Mouse (Mus musculus) intestine, embryonic 16.5 days (tissue): ENCODE results near the gene Smg7. TPM values are rescaled to one million over a fixed set of nuclear protein-coding genes. Genes with fewer than 3 reads are reported as not detected.

Experiments
- ATAC-seq: fragments of 200-750 bp; cut with Nextera tagmentation; 2 replicates; pipeline ENCODE4 v1.8.0; 2017; ENCODE audit warnings: moderate TSS enrichment, moderate library complexity
- H3K27ac ChIP-seq: fragments of 300-500 bp; sonication (generic); 2 replicates; pipeline ENCODE4 v1.5.1; 2014; ENCODE audit warnings: mild to moderate bottlenecking, low read length
- H3K27me3 ChIP-seq: fragments of 300-500 bp; sonication (generic); replicated peaks from 2 replicates; pipeline ENCODE4 v1.6.1; 2014; ENCODE audit warnings: low read length, control low read depth, mixed read lengths; ENCODE audit not compliant: control insufficient read depth, insufficient read depth
- H3K36me3 ChIP-seq: fragments of 300-500 bp; sonication (generic); 2 replicates; pipeline ENCODE4 v1.6.1; 2014; ENCODE audit warnings: low read length, control low read depth; ENCODE audit not compliant: control insufficient read depth, insufficient read depth
- H3K4me1 ChIP-seq: fragments of 300-500 bp; sonication (generic); 2 replicates; pipeline ENCODE4 v1.6.1; 2014; ENCODE audit warnings: low read length, control low read depth, mixed read lengths; ENCODE audit not compliant: control insufficient read depth, insufficient read depth
- H3K4me2 ChIP-seq: fragments of 300-500 bp; sonication (generic); 2 replicates; pipeline ENCODE4 v1.6.1; 2014; ENCODE audit warnings: low read depth, low read length, control low read depth
- H3K4me3 ChIP-seq: fragments of 300-500 bp; sonication (generic); 2 replicates; pipeline ENCODE4 v1.5.1; 2014; ENCODE audit warnings: mild to moderate bottlenecking, low read length
- H3K9ac ChIP-seq: fragments of 300-500 bp; sonication (generic); 2 replicates; pipeline ENCODE4 v1.6.1; 2014; ENCODE audit warnings: low read depth, low read length
- H3K9me3 ChIP-seq: fragments of 300-500 bp; sonication (generic); 2 replicates; pipeline ENCODE4 v1.6.1; 2016; ENCODE audit warnings: low read length, control low read depth; ENCODE audit not compliant: control insufficient read depth
- WGBS: fragments of 180-500 bp; shearing (Covaris S2); extraction: QIAGEN DNeasy Blood & Tissue Kit; methylation state at CpG from one replicate; pipeline ENCODE4 v1.1.7; 2014; 5-methylcytosine and 5-hydroxymethylcytosine counted together
- polyA plus RNA-seq: library from polyadenylated mRNA; unstranded; fragments of >200 nt; fragmentation: Nextera tagmentation; extraction: Ambion mirVana; gene quantifications from 2 replicates; pipeline ENCODE4 v1.2.1, GENCODE M21; 2015

Gene Smg7
- polyA plus RNA-seq, 1 experiment from 2014 or later, result 17.8 TPM

DNA sequence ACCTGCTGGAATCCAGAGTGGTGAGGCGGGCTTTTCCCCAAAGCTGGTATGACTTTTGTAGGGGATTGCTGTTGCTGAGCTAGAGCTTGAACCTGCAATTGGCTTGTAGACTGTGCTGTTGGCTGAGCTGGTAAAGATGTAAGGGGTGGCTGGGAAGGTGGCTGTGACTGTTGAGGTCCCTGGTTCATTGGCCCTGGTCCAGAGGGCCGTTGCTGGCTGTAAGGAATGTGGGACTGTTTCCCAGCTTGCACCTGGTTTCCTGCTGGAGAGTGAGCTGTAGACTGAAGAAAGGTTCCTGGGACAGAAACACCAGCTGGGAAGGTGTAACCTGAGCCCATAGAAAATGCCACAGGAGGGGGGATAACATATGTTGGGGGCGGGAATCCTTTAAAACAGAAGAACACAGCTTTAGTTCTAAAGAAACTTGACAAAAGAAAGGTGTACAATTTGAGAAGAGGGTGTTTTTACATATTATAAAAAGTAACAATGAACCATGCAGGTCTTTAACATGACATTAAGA is 57.2 kb downstream of the Smg7 start:
- no peak for ATAC-seq
- Histone ChIP-seq H3K9ac (no peak overlapping the region), H3K4me2 (no peak overlapping the region), H3K4me3 (no peak overlapping the region), H3K27me3 (no peaks in the 10 kb centered on the region), H3K4me1 (no peaks in the 10 kb centered on the region), H3K9me3 (no peaks in the 10 kb centered on the region), H3K27ac (no peak overlapping the region), H3K36me3 (peaks cover 12% of the 10 kb centered on the region)
- 73% methylated on average over 3 of the region's 3 CpGs for WGBS

DNA sequence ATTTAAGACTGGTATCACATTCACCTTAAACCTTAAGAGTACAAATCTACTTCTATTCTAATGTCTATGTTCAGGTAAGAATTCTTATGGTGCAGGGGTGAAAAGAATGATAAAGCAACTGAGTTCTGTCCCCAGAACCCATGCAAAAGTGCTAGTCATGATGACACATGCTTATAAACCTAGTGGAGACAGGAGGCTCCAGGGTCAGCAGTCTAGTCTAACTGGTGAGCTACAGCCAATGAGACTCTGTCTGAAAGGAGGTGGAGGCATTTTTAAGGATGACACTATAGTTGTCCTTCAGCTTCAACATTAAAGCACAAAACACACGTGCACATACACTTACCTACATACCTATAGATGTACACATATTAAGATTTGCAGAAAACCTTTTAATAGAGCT is 57.8 kb downstream of the Smg7 start:
- Histone ChIP-seq H3K4me1 (no peaks in the 10 kb centered on the region), H3K36me3 (peaks cover 16% of the 10 kb centered on the region), H3K4me2 (no peak overlapping the region), H3K9me3 (no peaks in the 10 kb centered on the region), H3K9ac (no peak overlapping the region), H3K4me3 (no peak overlapping the region), H3K27ac (no peak overlapping the region), H3K27me3 (no peaks in the 10 kb centered on the region)
- ATAC-seq, result no peak
- whole genome bisulfite sequencing, result 81% methylated on average over 1 of the region's 1 CpGs

DNA sequence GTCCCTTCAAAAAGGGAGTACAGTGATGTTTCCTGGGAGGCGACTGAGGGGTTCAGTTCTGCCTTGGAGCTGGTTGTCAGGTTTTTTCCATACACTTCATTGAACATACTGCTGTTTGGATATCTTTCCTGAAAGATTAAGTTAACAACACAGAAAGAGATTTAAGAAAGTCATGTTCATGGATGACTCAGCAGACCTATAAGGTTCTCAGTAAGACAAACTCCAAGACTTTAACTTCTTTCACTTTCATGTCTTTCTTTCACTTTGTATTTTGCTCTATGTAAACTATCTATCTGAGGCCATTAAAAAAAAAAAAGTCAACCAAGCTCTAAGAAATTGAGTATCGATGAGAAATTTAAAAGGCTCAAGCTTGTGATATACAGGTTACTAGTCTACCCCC is 61.4 kb downstream of the Smg7 start:
- H3K36me3 ChIP-seq, result peaks cover 19% of the 10 kb centered on the region
- WGBS, result 98% methylated on average over 2 of the region's 2 CpGs

DNA sequence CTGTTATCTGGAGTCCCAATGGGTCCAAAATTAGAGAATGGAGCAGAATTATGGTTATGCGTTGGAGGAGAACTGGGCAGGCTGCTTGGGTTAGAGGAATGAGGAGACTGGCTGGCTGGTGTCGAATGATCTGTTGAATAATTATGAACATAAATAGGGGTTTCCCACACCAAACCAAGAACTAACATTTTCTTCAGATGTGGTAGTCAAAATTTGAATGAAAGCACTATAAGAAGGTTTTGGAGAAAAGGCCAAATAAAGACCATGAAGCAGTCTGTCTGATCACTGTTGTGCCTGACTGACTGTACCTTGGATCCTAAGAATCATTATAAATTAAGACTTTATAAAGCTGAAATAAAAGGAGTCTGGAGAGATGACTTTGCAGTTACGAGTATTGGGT is 62.1 kb downstream of the Smg7 start:
- 95% methylated on average over 3 of the region's 3 CpGs for WGBS
- no peak for ATAC-seq
- no peak overlapping the region for H3K9ac ChIP-seq
- H3K9me3 ChIP-seq, result no peaks in the 10 kb centered on the region
- no peaks in the 10 kb centered on the region for H3K27me3 ChIP-seq
- H3K4me2 ChIP-seq, result no peak overlapping the region
- H3K27ac ChIP-seq, result no peak overlapping the region
- no peaks in the 10 kb centered on the region for H3K4me1 ChIP-seq
- no peak overlapping the region for H3K4me3 ChIP-seq
- H3K36me3 ChIP-seq, result peaks cover 19% of the 10 kb centered on the region

More for the DNA sequence above, 61.4 kb downstream of the Smg7 start:
- no peaks in the 10 kb centered on the region for H3K9me3 ChIP-seq
- H3K4me1 ChIP-seq, result no peaks in the 10 kb centered on the region
- ATAC-seq, result no peak
- H3K4me3 ChIP-seq, result no peak overlapping the region
- no peaks in the 10 kb centered on the region for H3K27me3 ChIP-seq
- H3K27ac ChIP-seq, result no peak overlapping the region
- no peak overlapping the region for H3K9ac ChIP-seq
- H3K4me2 ChIP-seq, result no peak overlapping the region

DNA sequence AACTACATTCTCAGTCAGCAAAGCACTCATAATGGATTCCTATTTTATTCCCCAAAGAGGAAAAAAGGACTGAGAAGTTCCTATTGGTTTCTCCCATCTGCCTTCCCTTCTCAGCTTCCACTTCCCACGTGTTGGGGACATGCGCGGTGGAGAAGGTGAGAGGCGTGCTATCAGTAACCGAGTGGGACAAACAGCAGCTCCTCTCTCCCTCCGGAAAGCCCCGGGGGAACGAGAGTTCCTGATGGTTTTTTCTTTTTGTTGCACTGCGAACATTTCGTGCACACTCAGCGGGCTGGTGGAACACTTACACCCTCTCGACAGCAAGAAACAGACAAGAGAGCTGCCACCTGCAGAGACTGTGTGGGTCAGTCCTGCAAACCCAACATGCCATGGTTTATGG is 63.6 kb downstream of the Smg7 start:
- no peaks in the 10 kb centered on the region for H3K27me3 ChIP-seq
- no peak for ATAC-seq
- no peak overlapping the region for H3K9ac ChIP-seq
- H3K4me3 ChIP-seq, result no peak overlapping the region
- no peaks in the 10 kb centered on the region for H3K4me1 ChIP-seq
- H3K9me3 ChIP-seq, result no peaks in the 10 kb centered on the region
- H3K36me3 ChIP-seq, result peaks cover 17% of the 10 kb centered on the region
- 91% methylated on average over 12 of the region's 12 CpGs for WGBS
- no peak overlapping the region for H3K4me2 ChIP-seq
- no peak overlapping the region for H3K27ac ChIP-seq

DNA sequence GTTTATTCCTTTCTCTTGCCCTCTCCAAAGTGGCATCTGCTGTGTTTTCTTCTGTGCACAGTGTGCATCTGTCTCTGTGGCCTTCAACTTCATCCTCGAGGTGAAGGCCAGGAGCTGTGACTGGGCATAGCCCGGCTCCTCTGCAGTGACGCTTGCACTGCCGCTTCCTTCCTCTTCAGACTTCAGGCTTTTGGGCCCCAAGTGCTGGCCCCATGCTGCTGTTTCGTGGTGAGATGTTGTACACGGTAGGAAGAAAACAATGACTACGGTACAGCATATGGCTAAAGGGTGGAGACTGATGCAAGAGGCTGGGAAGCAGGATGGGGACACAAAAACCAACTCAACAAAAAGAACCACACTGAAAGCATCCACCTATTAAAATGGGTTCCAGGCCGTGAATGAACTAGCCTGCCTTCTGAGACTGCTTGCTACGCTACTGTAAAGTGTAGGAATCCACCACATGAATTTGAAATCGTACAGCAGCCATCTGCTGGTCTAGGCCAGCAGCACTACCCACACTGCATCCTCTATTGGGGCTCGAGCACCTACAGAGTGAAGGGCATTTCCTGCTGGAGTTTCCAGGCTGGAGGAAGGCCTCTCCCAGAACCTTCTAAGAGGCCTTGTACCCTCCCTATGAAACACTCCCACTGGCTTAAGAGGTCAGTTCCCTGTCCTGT is 64.3 kb downstream of the Smg7 start:
- Histone ChIP-seq H3K9ac (no peak overlapping the region), H3K27me3 (no peaks in the 10 kb centered on the region), H3K36me3 (peaks cover 17% of the 10 kb centered on the region), H3K27ac (no peak overlapping the region), H3K9me3 (no peaks in the 10 kb centered on the region), H3K4me2 (no peak overlapping the region), H3K4me3 (no peak overlapping the region), H3K4me1 (no peaks in the 10 kb centered on the region)
- no peak for ATAC-seq
- 84% methylated on average over 11 of the region's 11 CpGs for WGBS

DNA sequence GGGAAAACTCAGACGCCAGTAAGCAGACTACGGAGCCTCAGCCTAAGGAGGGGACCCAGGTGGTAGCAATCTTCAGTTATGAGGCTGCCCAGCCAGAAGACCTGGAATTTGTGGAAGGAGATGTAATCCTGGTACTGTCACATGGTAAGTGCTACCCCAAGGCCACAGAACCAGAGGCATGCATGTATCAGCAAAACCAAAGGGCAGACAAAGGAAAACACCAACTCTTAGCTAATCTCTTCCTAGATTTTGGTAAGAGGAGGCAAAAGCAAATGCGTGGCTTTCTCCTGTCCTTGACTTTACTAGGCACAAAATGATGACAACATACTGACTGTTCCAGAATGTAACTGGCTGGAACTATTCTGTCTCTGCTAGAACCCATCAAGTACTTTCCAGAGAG is 67.4 kb downstream of the Smg7 start:
- no peak for ATAC-seq
- 92% methylated on average over 3 of the region's 3 CpGs for WGBS
- no peak overlapping the region for H3K27ac ChIP-seq
- no peaks in the 10 kb centered on the region for H3K4me1 ChIP-seq
- H3K36me3 ChIP-seq, result peaks cover 13% of the 10 kb centered on the region
- H3K9me3 ChIP-seq, result no peaks in the 10 kb centered on the region
- no peak overlapping the region for H3K4me2 ChIP-seq
- no peak overlapping the region for H3K9ac ChIP-seq
- H3K27me3 ChIP-seq, result no peaks in the 10 kb centered on the region
- no peak overlapping the region for H3K4me3 ChIP-seq

DNA sequence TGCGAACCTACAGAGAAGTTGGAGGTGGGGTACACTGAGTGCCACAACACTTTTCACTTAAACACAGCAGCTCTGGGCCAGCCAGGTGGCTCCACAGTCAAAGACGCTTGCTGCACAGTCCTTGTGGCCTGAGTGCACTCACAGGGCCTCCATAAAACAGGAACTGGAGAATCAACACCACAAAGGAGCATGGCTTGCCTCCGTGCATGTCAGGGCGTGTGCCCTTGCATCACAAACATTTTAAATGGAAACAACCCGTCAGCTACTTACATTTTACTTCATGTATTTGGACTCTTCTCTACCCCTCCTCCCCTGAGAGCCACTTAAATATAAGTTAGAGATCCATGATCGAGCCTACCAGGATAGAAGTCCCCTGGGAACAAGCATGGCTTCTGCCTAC is 70.1 kb downstream of the Smg7 start:
- no peak overlapping the region for H3K4me2 ChIP-seq
- no peak overlapping the region for H3K9ac ChIP-seq
- H3K4me3 ChIP-seq, result no peak overlapping the region
- H3K9me3 ChIP-seq, result no peaks in the 10 kb centered on the region
- no peak overlapping the region for H3K27ac ChIP-seq
- H3K27me3 ChIP-seq, result no peaks in the 10 kb centered on the region
- H3K4me1 ChIP-seq, result no peaks in the 10 kb centered on the region
- no peak for ATAC-seq
- WGBS, result 77% methylated on average over 6 of the region's 6 CpGs
- H3K36me3 ChIP-seq, result 0 out of 2 replicates have a peak, but pooled peaks cover 2% of the 10 kb centered on the region

DNA sequence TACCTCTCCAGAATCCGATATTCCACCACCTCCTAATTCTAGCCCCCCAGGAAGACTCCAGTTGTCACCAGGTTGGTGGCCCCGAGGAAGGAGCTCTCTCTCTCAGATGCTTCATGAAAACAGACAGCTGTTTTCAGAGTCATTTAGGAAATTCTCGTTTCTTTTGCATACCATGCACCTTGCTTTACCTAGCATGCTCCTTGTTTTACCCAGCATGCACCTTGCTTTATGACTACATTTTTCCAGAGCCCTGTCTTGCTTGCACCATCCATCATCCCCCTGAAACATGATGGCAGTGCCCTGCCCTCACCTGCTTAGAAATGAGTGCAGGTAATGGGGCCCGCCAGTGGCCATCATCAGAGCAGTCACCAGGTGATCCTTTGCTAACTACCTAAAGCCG is 70.8 kb downstream of the Smg7 start:
- Histone ChIP-seq H3K4me3 (no peak overlapping the region), H3K4me2 (no peak overlapping the region), H3K27me3 (no peaks in the 10 kb centered on the region), H3K36me3 (0 out of 2 replicates have a peak, but pooled peaks cover 2% of the 10 kb centered on the region), H3K9me3 (no peaks in the 10 kb centered on the region), H3K27ac (no peak overlapping the region), H3K4me1 (no peaks in the 10 kb centered on the region), H3K9ac (no peak overlapping the region)
- no peak for ATAC-seq
- 83% methylated on average over 5 of the region's 5 CpGs for WGBS

DNA sequence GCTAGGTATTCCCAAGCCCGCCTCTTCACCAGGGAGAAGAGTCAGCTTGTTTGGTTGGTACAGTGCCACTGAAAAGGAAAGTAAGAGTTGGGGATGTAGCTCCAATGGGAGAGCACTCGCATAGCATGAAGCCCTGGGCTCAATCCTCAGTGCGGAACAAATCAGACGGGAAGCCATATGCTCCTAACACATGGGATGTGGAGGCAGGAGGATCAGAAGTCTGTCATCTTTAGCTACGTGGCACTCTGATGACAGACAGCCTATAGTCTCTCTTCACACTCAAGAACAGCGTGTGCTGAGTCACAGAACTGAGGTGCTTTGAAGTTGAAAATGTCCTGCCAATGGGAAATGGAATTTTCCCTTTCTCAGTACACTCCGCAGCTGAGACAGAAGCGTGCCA is 71.4 kb downstream of the Smg7 start:
- no peak for ATAC-seq
- Histone ChIP-seq H3K4me3 (no peak overlapping the region), H3K27me3 (no peaks in the 10 kb centered on the region)

More for the DNA sequence above, 71.4 kb downstream of the Smg7 start:
- H3K27ac ChIP-seq, result no peak overlapping the region
- no peaks in the 10 kb centered on the region for H3K9me3 ChIP-seq
- no peaks in the 10 kb centered on the region for H3K4me1 ChIP-seq
- WGBS, result 88% methylated on average over 8 of the region's 8 CpGs
- H3K9ac ChIP-seq, result no peak overlapping the region
- H3K36me3 ChIP-seq, result no peaks in the 10 kb centered on the region
- no peak overlapping the region for H3K4me2 ChIP-seq
